Mouse (Mus musculus) gastrocnemius, postnatal 25 days (tissue): ENCODE results near the gene Rnase12. TPM values are rescaled to one million over a fixed set of nuclear protein-coding genes. Genes with fewer than 3 reads are reported as not detected.
A peak's percentile ranks its signal among the peaks of the same experiment; 100 is the strongest.
"Not testable (repeated sequence)": the region's sequence is repeated elsewhere in the genome, so short reads cannot be mapped to it uniquely, and the experiment has no call there.

Experiments
- DNase-seq: peaks from one replicate; pipeline ENCODE4 v3.0.0; 2022
- total RNA-seq, 2 experiments: library from RNA; stranded (reverse); gene quantifications; 1 replicate in 1 of 2; 2 replicates in 1 of 2; pipeline ENCODE4 v1.2.3; 2021

Rnase12 gene
- total RNA-seq, 2 experiments from 2014 or later: not detected

DNA sequence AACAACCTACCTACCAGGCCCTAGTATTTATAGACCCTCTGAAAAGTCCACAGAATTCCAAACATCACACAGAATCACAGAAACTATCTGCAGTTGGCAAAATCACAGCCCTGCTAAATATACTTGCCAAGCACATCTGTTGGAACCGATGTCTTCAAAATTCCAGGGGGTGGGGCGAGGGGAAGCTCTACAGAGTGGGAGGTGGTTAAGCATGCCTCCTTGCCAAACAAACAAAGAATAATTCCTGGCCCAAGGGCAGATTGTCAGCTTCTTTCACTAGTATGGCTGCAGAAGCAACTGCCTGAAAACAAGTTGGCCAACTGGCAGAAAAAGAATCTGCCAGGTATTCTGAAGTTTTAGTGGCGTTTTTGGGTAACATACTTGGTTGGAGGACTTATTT, 40.2 kb downstream of the Rnase12 start:
- DNase-seq: peak; percentile 53

DNA sequence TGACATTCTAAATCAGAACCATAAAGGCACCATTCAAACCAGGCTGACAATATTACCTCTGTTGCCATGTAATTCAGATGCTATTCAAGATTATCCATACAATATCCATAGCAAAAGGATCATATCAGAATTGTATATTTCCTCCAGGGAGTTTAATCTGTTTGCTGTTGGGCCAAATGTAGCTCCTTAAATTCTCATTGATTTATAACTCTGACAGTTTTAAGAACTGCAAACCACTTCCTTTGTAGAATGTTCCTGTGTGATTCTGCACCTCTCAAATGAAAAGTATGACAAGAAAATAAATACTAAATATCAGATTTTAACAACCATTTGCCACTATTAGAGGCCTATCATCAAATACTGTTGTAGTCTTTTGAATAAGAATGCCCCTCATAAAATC, 41.7 kb downstream of the Rnase12 start:
- no peak for DNase-seq

DNA sequence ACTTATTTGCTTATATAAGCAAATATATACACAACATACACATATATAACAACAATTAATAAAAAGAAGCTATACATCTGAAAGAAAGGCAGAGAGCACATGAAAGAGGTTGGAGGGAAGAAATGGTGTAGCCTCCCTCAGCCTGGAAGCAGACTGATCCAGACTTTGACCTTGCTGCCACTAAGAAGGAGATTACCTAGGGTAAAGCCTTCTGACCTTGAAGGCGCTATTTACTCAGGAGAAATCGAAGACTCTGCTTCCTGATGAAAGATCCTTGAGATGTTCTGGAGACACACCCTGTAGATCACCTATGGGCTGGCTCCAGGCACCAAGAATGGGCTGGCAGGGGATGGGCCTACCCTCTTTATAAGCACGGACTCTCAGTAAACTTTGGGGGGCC, 42.7 kb downstream of the Rnase12 start:
- DNase-seq: not testable (repeated sequence)

DNA sequence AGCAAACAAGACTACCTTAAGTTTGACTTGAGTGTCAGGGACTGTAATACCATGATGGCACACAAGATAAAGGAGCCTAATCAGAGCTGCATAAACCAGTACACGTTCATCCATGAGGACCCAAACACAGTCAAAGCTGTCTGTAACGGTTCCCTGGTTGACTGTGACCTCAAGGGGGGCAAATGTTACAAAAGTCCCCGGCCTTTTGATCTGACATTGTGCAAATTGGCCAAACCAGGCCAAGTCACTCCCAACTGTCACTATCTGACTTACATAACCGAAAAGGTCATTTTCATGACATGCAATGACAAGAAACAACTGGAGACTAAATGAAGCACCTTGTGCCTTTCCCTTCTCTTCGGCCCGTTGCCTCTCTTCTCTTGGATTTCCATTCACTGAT, 47.9 kb downstream of the Rnase12 start:
- DNase-seq: no peak

DNA sequence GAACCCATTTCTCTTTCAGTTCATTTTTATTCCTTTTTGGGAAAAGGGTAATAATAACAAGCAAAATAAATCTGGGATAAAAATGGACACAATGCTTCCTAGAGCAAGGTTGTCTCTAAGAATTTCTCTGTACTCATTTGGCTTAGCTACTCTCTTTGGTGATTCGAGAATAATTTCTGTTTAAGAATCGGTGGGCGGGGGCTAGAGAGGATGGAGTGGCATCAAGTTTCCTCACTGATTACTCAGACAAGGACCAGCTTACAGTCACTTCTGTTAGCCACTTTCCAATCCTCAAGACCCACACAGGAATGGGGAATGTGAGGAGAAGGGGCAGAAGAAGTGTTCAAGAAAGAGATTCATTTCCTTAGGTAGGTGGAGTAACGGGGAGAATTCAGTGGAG, 48.7 kb downstream of the Rnase12 start:
- DNase-seq: no peak

DNA sequence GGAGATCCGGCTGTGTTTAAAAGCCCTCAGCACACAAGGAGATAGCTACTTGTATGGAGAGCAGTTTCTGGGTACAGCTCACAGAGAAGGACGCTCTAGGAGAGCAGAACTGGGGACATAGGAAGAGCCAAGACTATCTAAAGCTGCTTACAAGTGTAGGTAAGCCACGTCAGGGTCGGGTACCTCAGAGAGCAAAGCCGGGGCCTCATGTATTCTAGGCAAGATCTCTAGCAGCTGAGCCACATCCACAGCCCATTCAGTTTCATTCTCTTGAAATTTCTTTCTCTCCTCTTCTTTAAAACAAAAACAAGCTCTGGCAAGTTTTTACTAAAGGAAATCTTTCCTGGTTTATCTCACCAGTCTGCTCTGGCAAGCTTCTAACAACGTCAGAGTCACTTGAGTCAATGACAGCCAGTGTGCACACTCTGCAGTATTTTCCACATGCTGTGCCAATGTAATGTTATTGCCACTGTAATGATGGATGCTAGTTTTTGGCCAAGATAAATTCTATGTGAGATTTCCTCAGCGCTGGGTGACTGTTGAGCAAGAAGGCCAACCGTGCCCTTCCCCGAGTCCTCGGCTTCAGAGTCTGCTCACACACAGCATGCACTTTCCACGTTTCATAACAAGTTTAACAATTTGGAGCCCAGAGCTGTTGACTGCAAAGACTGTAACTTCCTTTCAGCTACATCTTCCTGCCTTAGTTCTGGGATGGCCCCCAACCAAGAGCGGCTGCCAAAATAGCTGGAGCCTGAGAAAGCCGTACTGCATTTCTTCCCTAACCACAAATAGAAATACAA, 49.3 kb downstream of the Rnase12 start:
- peak; percentile 69 for DNase-seq

DNA sequence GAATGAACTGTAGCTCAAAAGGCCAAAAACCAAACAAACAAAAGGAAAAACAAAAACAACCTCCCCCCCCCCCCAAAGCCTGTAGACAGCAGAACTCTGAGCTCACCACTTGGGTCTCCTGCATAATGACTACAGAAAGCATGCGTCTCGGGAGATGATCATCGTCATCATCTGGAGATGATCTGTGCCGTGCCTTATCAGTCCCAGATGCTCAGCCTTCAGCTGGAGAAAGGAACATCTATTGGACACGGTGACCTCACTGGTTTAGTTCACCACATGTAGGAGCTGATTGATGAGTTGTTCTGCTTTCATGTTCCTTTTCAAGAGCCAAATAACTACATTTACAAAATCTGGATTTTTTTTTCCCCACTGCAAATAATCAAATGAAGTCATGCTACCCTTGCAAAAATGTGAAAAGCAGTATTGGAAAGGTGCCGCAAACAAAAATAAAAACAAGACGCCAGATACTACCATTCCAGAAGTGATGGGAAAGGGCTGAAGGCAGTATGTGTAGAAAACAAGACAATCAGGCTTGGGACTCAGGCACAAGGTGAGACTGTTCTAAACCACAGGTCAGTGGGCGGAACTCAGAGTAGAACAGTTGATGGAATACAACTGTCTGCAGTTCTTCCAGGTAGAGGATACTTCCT, 50.2 kb downstream of the Rnase12 start, which contains the start of gene Rnase10:
Gene Rnase10, plus strand, starts transcription at position 600 of the 650 bp plus-strand sequence.
- DNase-seq: no peak

Other genes starting within 250 kb of the Rnase12 start
- gene Ccnb1ip1, start 249.9 kb downstream of the Rnase12 start, total RNA-seq: not detected
- gene Parp2, start 249.8 kb downstream of the Rnase12 start, total RNA-seq: 1 to 10 TPM; 7.5 to 8.5 TPM
- gene Tep1, start 187.1 kb downstream of the Rnase12 start, total RNA-seq: 10 to 100 TPM in 1 of 2 experiments, 1 to 10 TPM in 1; 8.3 to 10.2 TPM
- 100 to 1,000 TPM in 1 of 2 experiments, 10 to 100 TPM in 1; 97.0 to 105 TPM for gene Klhl33, start 160.2 kb downstream of the Rnase12 start, total RNA-seq
- 10 to 100 TPM; 40.1 to 41.8 TPM for gene Osgep, start 132.8 kb downstream of the Rnase12 start, total RNA-seq
- 10 to 100 TPM; 23.7 to 24.8 TPM for gene Apex1, start 132.7 kb downstream of the Rnase12 start, total RNA-seq
- 10 to 100 TPM; 12.9 to 14.6 TPM for gene Pip4p1, start 126.8 kb downstream of the Rnase12 start, total RNA-seq
- 1 to 10 TPM; 4.4 to 8.7 TPM for gene Pnp, start 126.6 kb downstream of the Rnase12 start, total RNA-seq
- 1 to 10 TPM; 1.6 to 1.9 TPM for gene Gm49342, start 113.1 kb downstream of the Rnase12 start, total RNA-seq
- gene Pnp2, start 101.7 kb downstream of the Rnase12 start, total RNA-seq: under 1 TPM; 0.46 to 0.49 TPM
- gene Rnase10, start 49.9 kb downstream of the Rnase12 start, total RNA-seq: not detected
- gene Rnase9, start 15.8 kb downstream of the Rnase12 start, total RNA-seq: not detected
- gene Rnase11, start 7.5 kb downstream of the Rnase12 start, total RNA-seq: not detected
- gene Olfr750, start 16.8 kb upstream of the Rnase12 start, total RNA-seq: not detected
- gene Rnase4, start 33.4 kb upstream of the Rnase12 start, total RNA-seq: 10 to 100 TPM; 30.5 to 40.6 TPM
- 1 to 10 TPM; 1.6 to 4.2 TPM for gene Ang, start 33.5 kb upstream of the Rnase12 start, total RNA-seq
- gene Eddm3b, start 56.8 kb upstream of the Rnase12 start, total RNA-seq: not detected
- not detected for gene Rnase6, start 66.2 kb upstream of the Rnase12 start, total RNA-seq
- gene Rnase1, start 89.1 kb upstream of the Rnase12 start, total RNA-seq: not detected
- gene Rnase2b, start 104.6 kb upstream of the Rnase12 start, total RNA-seq: not detected
- not detected for gene Ang2, start 141.5 kb upstream of the Rnase12 start, total RNA-seq
- gene Ear14, start 145.7 kb upstream of the Rnase12 start, total RNA-seq: not detected
- 1 to 10 TPM in 1 of 2 experiments, under 1 TPM in 1; 0.43 to 4.2 TPM for gene Rnase2a, start 198.5 kb upstream of the Rnase12 start, total RNA-seq